Mouse (Mus musculus) brain, embryonic 14.5 days (tissue): ENCODE data around the gene H2-Ob.

Experiments used
- CTCF ChIP-seq: fragments of 200-500 bp; IDR thresholded peaks from 2 replicates; pipeline ENCODE4 v1.5.1; 2012; ENCODE audit warnings: inconsistent platforms, mild to moderate bottlenecking, moderate library complexity, borderline replicate concordance; ENCODE audit not compliant: insufficient read depth, insufficient read length; ENCODE audit errors: extremely low read depth
- POLR2A ChIP-seq: fragments of 200-500 bp; IDR thresholded peaks from 2 replicates; pipeline ENCODE4 v1.6.1; 2012; ENCODE audit warnings: mild to moderate bottlenecking, inconsistent platforms, borderline replicate concordance; ENCODE audit not compliant: poor library complexity, insufficient read depth, insufficient read length, severe bottlenecking; ENCODE audit errors: extremely low read depth

DNA sequence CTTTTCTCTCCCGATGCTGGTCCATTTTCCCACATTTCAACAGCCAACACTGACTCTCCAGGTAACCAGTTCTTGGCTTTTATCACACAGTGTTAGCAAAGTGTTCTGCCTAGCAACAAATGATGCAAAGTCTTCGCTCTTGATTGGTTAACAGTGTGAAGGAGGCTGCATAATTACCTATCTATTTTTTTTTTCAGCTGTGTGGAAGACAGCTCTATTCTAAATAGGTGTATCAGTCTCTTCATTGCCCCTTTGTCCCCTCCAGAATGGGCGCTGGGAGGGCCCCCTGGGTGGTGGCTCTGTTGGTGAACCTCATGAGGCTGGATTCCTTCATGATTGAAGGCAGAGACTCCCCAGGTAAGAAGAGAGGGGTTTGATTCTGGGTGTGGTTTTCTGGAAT lies at the start of gene H2-Ob:
- TF ChIP-seq CTCF: no peak
- no peak for TF ChIP-seq POLR2A
